Mouse (Mus musculus) intestine, postnatal 0 days (tissue): Measurements from ENCODE around the gene Asrgl1. TPM values are rescaled to one million over a fixed set of nuclear protein-coding genes. Genes with fewer than 3 reads are reported as not detected.
"Not testable (repeated sequence)": the region's sequence is repeated elsewhere in the genome, so short reads cannot be mapped to it uniquely, and the experiment has no call there.

Experiments
- ATAC-seq: fragments of 200-750 bp; cut with Nextera tagmentation; 2 replicates; pipeline ENCODE4 v1.8.0; 2017; ENCODE audit warnings: mild to moderate bottlenecking, moderate TSS enrichment, moderate library complexity
- H3K27ac ChIP-seq: fragments of 300-500 bp; sonication (generic); 2 replicates; pipeline ENCODE4 v1.5.1; 2014; ENCODE audit warnings: mild to moderate bottlenecking, low read depth, low read length, moderate library complexity
- H3K27me3 ChIP-seq: fragments of 300-500 bp; sonication (generic); replicated peaks from 2 replicates; pipeline ENCODE4 v1.6.1; 2014; ENCODE audit warnings: low read length, mixed read lengths; ENCODE audit not compliant: control insufficient read depth, insufficient read depth
- H3K36me3 ChIP-seq: fragments of 300-500 bp; sonication (generic); 2 replicates; pipeline ENCODE4 v1.6.1; 2014; ENCODE audit warnings: mild to moderate bottlenecking, moderate library complexity; ENCODE audit not compliant: control insufficient read depth, insufficient read depth
- H3K4me1 ChIP-seq: fragments of 300-500 bp; sonication (generic); replicated peaks from 2 replicates; pipeline ENCODE4 v1.6.1; 2014; ENCODE audit warnings: antibody characterized with exemption, low read length, mixed read lengths; ENCODE audit not compliant: control insufficient read depth, insufficient read depth
- H3K4me2 ChIP-seq: fragments of 300-500 bp; sonication (generic); replicated peaks from 2 replicates; pipeline ENCODE4 v1.6.1; 2014; ENCODE audit warnings: low read depth, mild to moderate bottlenecking, moderate library complexity
- H3K4me3 ChIP-seq: fragments of 300-500 bp; sonication (generic); 2 replicates; pipeline ENCODE4 v1.5.1; 2014; ENCODE audit warnings: low read depth, low read length
- H3K9ac ChIP-seq: fragments of 300-500 bp; sonication (generic); 2 replicates; pipeline ENCODE4 v1.6.1; 2014; ENCODE audit warnings: mild to moderate bottlenecking, low read depth, low read length
- H3K9me3 ChIP-seq: fragments of 300-500 bp; sonication (generic); 2 replicates; pipeline ENCODE4 v1.6.1; 2016; ENCODE audit warnings: mixed run types; ENCODE audit not compliant: control insufficient read depth
- CTCF ChIP-seq: sonication (generic); IDR thresholded peaks from 2 replicates; pipeline ENCODE4 v1.5.1; 2016; ENCODE audit warnings: low read depth, mild to moderate bottlenecking, control low read depth, antibody characterized with exemption, moderate library complexity
- WGBS: fragments of 180-500 bp; shearing (Covaris S2); extraction: QIAGEN DNeasy Blood & Tissue Kit; methylation state at CpG from one replicate; pipeline ENCODE4 v1.1.7; 2014; 5-methylcytosine and 5-hydroxymethylcytosine counted together
- polyA plus RNA-seq: library from polyadenylated mRNA; unstranded; fragments of >200 nt; fragmentation: Nextera tagmentation; extraction: Ambion mirVana; gene quantifications from 2 replicates; pipeline ENCODE4 v1.2.1, GENCODE M21; 2015

Gene Asrgl1
- polyA plus RNA-seq, 1 experiment from 2014 or later: 3.2 TPM

DNA sequence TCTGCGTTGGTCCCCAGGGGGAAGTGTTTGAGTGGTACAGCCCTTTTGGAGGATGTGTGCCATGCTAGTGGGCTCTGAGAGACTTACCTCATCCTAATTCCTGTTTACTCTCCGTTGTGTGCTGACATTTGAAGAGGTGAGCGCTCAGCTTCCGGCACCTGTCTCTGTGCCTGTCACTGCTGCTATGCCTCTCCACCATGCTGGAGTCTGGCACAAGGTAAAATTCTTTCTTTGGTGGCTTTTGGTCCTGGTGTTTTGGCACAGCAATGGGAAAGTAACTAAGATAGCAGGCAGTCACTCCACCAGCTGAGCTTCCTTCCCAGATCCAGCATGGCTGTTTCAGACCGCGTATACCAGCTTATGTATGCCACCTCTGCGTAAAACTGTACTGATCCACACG is 35.7 kb downstream of the Asrgl1 start:
- H3K9ac ChIP-seq: no peak overlapping the region
- no peaks in the 10 kb centered on the region for H3K36me3 ChIP-seq
- no peaks in the 10 kb centered on the region for H3K4me1 ChIP-seq
- no peaks in the 10 kb centered on the region for H3K9me3 ChIP-seq
- no peak overlapping the region for H3K4me3 ChIP-seq
- 83% methylated on average over 8 of the region's 8 CpGs for WGBS
- no peak for TF ChIP-seq CTCF
- H3K4me2 ChIP-seq: no peak overlapping the region
- ATAC-seq: no peak
- H3K27ac ChIP-seq: no peak overlapping the region
- H3K27me3 ChIP-seq: no peaks in the 10 kb centered on the region

DNA sequence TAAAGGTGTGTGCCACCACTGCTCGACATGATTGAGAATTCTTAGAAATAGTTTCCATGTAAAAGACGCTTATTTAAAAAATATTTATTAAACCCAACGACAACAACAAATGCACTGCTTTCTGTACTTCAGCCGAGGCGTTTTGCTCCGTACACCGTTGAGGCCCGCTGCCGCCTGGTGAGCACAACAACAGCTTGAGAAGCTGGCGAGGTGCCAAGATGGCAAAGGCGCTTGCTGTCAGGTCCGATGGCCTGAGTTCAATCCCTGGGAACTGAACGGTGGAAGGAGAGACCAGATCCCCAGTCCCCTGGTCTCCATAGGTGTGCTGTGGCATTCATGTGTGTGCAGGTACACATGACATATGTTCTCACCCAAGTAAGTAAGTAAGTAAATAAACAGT is 38.0 kb downstream of the Asrgl1 start:
- no peaks in the 10 kb centered on the region for H3K9me3 ChIP-seq
- no peak for ATAC-seq
- no peaks in the 10 kb centered on the region for H3K4me1 ChIP-seq
- 75% methylated on average over 13 of the region's 13 CpGs for WGBS
- no peaks in the 10 kb centered on the region for H3K27me3 ChIP-seq
- H3K4me3 ChIP-seq: no peak overlapping the region
- no peaks in the 10 kb centered on the region for H3K36me3 ChIP-seq
- no peak overlapping the region for H3K4me2 ChIP-seq
- H3K9ac ChIP-seq: no peak overlapping the region
- no peak for TF ChIP-seq CTCF
- H3K27ac ChIP-seq: no peak overlapping the region

DNA sequence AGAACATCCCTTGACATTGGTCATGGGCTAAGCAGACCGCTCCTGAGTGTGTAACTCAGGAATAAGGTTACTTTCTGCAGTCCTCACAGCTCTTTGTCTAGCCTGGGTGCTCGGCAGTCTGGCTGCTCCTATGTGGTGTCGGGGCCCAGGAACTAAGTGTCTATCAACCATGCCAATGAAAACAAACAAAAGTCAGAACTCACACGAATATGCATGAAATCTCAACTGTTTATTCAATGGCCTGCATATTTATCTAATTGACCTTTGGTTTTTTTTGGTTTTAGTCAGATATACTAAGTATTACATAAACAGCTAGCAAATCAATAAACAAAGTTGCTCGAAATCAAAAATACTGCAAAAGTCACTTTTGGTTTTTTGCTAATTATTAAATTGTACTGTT is 40.3 kb downstream of the Asrgl1 start:
- Histone ChIP-seq H3K27me3 (no peaks in the 10 kb centered on the region), H3K4me3 (no peak overlapping the region), H3K4me2 (no peak overlapping the region), H3K4me1 (no peaks in the 10 kb centered on the region), H3K27ac (no peak overlapping the region), H3K36me3 (no peaks in the 10 kb centered on the region), H3K9ac (no peak overlapping the region), H3K9me3 (no peaks in the 10 kb centered on the region)
- TF ChIP-seq CTCF: no peak
- no peak for ATAC-seq
- WGBS: 67% methylated on average over 5 of the region's 5 CpGs

DNA sequence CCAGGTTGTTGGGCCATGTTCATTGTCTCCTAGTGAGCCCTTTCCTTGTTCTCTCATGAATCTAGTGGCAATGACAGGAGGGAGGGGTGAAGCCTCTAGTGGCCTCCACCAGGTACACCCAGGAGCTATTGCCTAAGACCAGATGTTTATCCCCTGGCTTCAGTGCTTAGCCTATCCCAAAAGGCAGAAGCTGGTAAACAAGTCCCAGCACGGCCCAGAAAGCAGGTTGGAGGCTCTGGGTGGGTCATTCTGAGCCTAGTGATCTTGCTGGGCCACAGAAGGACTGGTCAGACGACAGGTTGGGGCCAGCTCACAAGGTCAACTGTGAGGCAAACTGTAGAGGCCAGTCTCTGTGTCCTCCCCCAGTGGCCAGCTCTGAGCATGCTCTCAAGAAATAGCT is 44.7 kb downstream of the Asrgl1 start:
- Histone ChIP-seq H3K9ac (no peak overlapping the region), H3K4me2 (no peak overlapping the region), H3K27me3 (no peaks in the 10 kb centered on the region), H3K4me3 (no peak overlapping the region), H3K27ac (no peak overlapping the region), H3K9me3 (no peaks in the 10 kb centered on the region), H3K36me3 (no peaks in the 10 kb centered on the region), H3K4me1 (no peaks in the 10 kb centered on the region)
- WGBS: 44% methylated on average over 2 of the region's 2 CpGs
- ATAC-seq: no peak
- no peak for TF ChIP-seq CTCF

DNA sequence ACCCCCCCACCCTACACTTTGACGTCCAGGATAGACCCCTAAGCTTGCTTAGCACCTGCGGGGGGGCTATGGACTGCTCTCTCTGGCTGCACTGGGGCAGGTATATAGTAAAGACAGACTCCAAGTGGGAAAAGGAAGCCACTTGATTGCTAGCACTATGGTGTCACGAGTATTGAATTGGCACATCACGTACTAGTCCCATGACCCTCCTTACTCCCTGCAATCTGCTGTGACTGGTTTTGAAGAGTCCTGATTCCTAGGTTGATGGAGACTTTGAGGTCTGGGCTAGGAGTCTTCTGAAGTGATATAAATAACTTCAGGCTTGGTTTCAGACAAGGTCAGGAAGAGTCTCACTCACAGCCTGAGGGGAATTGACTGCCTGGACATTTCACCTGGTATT is 45.2 kb downstream of the Asrgl1 start:
- Histone ChIP-seq H3K27ac (no peak overlapping the region), H3K9ac (no peak overlapping the region), H3K4me1 (no peaks in the 10 kb centered on the region), H3K4me2 (no peak overlapping the region), H3K36me3 (no peaks in the 10 kb centered on the region), H3K27me3 (no peaks in the 10 kb centered on the region), H3K9me3 (no peaks in the 10 kb centered on the region), H3K4me3 (no peak overlapping the region)
- no peak for TF ChIP-seq CTCF
- 60% methylated on average over 4 of the region's 4 CpGs for WGBS
- ATAC-seq: no peak

DNA sequence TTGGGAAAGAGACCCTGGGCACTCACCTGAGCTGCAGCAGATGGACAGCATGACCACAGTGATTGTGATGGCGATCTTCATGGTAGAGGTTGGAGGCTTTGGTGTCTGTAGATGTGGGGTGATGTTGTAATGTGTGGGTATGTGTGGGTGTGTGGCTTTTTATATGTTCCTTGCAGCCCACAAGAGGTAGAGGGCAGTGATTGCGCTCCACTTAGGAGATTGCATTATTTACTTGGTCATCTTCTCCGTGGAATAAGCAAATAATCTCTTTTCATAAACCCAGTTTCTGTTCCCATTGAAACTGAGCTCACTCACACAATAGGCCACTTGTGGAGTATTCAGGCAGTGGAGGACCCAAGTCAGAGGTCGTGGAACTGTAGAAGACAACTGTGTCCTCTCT is 47.6 kb downstream of the Asrgl1 start, which contains the start of gene Scgb1a1:
Gene Scgb1a1 (minus strand): TSS at position 138 of the 400 bp plus-strand sequence.
- WGBS: 70% methylated on average over 4 of the region's 4 CpGs
- Histone ChIP-seq H3K4me1 (no peaks in the 10 kb centered on the region), H3K27ac (no peak within 1 kb of the TSS), H3K9me3 (no peaks in the 10 kb centered on the region), H3K27me3 (no peaks in the 10 kb centered on the region), H3K9ac (no peak within 1 kb of the TSS), H3K4me2 (no peak within 1 kb of the TSS), H3K36me3 (no peaks in the 10 kb centered on the region), H3K4me3 (no peak within 1 kb of the TSS)
- no peak for TF ChIP-seq CTCF
- ATAC-seq: no peak

DNA sequence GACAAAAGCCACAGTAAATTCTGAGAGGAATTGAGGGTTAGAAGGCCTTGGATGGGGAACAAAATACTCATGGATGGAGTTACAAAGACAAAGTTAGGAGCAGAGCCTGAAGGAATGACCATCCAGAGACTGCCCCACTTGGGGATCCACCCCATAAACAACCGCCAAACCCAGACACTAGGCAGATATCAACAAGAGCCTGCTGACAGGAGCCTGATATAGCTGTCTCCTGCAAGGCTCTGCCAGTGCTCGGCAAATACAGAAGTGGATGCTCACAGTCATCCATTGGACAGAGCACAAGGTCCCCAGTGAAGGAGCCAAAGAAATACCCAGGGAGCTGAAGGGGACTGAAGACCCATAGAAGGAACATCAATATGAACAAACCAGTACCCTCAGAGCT is 51.5 kb downstream of the Asrgl1 start:
- H3K9me3 ChIP-seq, H3K4me2 ChIP-seq, H3K4me3 ChIP-seq, H3K36me3 ChIP-seq, H3K27me3 ChIP-seq, H3K27ac ChIP-seq, H3K9ac ChIP-seq, ATAC-seq, H3K4me1 ChIP-seq: not testable (repeated sequence)
- WGBS: 54% methylated on average over 2 of the region's 2 CpGs
